Mouse (Mus musculus): Measurements from ENCODE around the gene Armc7. TPM values are rescaled to one million over a fixed set of nuclear protein-coding genes. Genes with fewer than 3 reads are reported as not detected.

The Armc7 gene
- polyA plus RNA-seq, 1 experiment from 2014 or later: 9.0 TPM

DNA sequence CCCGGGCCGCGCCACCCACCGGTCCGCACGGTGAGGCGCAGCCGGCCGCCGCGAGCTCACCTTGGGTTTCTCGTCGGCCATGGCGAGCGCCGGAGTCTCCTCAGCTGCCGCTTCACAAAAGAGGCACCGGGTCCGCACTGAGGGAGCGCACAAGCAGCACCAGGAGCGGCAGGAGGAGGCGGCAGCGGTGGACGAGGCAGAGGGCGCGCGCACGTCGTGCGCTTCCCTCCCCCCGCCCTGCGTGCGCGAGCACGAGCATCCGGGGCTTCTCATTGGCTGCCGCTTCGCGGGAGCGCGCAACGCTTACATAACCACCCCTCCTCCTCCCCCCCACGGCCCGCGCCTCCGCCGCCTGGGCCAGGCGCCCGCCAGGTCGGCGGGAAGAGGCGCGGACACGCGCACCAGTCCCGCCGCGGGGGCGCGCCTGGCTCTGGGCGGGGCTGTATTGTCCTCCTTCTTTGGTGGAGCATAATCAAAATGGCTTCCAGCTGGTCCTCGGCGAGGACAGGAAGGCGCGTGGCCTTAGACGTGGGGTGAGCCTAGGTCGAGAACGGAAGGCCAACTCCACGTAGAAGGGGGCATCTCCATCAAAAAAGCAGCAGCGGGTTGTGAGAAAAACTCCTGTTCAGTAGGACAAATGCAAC lies 60.7 kb downstream of the Armc7 start, which contains the start of gene Sumo2:
Sumo2 (minus strand) TSS at position 239 of the 644 bp plus-strand sequence.
- Histone ChIP-seq H3K27me3 (ENCODE audit: control insufficient read depth, insufficient read depth, low read length) (no peaks in the 10 kb centered on the region), H3K27ac (ENCODE audit: low read depth, low read length) (peak within 1 kb of the TSS; percentile 100), H3K36me3 (ENCODE audit: control insufficient read depth, insufficient read depth, low read length) (peaks cover 10% of the 10 kb centered on the region), H3K4me2 (replicated peaks; ENCODE audit: low read depth, low read length) (peak within 1 kb of the TSS; percentile 70), H3K4me1 (replicated peaks; ENCODE audit: control insufficient read depth, insufficient read depth, low read length) (no peaks in the 10 kb centered on the region), H3K9ac (ENCODE audit: low read depth, low read length) (peak within 1 kb of the TSS; percentile 97), H3K9me3 (ENCODE audit: control insufficient read depth, low read length) (no peaks in the 10 kb centered on the region), H3K4me3 (ENCODE audit: low read depth, low read length) (peak within 1 kb of the TSS; percentile 94)
- WGBS: 2% methylated on average over 44 of the region's 70 CpGs
- DNase-seq (ENCODE audit: low spot score) (peak; percentile 100), ATAC-seq (ENCODE audit: low FRiP score) (peak; percentile 95)

DNA sequence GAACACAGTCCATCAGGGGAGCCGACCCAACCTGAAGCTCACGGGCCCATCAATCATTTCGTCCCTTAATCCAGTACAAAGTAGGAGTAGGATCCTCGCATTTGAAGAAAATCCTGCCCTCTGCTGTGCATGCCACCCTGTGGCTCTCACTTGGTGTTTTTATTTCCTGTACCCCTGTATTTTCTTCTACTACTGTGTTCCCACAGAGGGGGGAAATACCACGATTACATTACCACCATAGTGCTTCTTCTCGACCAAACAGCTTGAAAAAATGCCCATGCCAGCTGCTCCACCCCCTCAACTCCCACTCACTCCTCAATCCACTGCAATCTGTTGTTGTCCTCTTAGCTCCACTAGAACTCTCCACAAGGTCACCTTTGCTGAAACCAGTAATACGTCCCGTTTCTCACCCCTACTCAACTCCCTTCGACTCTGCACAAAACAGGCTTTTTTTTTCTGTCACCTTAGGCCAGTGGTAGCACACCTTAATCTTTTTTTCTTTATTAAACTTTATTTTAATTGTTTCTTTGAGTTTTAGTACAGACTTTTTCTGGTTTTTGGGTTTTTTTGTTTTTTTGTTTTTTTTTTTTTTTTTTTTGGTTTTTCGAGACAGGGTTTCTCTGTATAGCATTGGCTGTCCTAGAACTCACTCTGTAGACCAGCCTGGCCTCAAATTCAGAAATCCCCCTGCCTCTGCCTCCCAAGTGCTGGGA lies 61.5 kb downstream of the Armc7 start:
- Histone ChIP-seq H3K27me3 (ENCODE audit: control insufficient read depth, insufficient read depth, low read length) (no peaks in the 10 kb centered on the region), H3K4me1 (replicated peaks; ENCODE audit: control insufficient read depth, insufficient read depth, low read length) (no peaks in the 10 kb centered on the region), H3K4me2 (replicated peaks; ENCODE audit: low read depth, low read length) (peak overlapping the region; percentile 12; the same call in 1 of the 2 replicates), H3K9me3 (ENCODE audit: control insufficient read depth, low read length) (no peaks in the 10 kb centered on the region), H3K27ac (ENCODE audit: low read depth, low read length) (peak overlapping the region; percentile 100), H3K4me3 (ENCODE audit: low read depth, low read length) (peak overlapping the region; percentile 94), H3K9ac (ENCODE audit: low read depth, low read length) (peak overlapping the region; percentile 97; the same call in 1 of the 2 replicates), H3K36me3 (ENCODE audit: control insufficient read depth, insufficient read depth, low read length) (peaks cover 8% of the 10 kb centered on the region)
- ATAC-seq (ENCODE audit: low FRiP score) (no peak), DNase-seq (ENCODE audit: low spot score) (no peak)
- 84% methylated on average over 10 of the region's 10 CpGs for WGBS

DNA sequence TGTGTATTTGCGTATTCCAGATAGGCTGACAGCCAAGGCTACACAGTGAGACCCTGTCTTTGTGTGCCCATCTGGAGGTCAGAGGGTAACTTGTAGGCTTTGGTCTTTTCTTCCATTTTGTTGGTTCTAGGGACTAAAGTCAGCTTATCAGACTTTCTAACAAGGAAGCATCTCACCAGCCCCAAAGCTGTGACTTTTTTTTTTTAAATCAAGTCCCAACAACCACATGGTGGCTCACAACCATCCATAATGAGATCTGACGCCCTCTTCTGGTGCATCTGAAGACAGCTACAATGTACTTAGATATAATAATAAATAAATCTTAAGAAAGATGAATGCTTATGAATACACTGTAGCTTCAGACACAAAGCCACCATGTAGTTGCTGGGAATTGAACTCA lies 62.6 kb downstream of the Armc7 start:
- DNase-seq (ENCODE audit: low spot score): no peak
- Histone ChIP-seq H3K9me3 (ENCODE audit: control insufficient read depth, low read length) (no peaks in the 10 kb centered on the region), H3K9ac (ENCODE audit: low read depth, low read length) (no peak overlapping the region), H3K27ac (ENCODE audit: low read depth, low read length) (no peak overlapping the region), H3K36me3 (ENCODE audit: control insufficient read depth, insufficient read depth, low read length) (peaks cover 3% of the 10 kb centered on the region), H3K27me3 (ENCODE audit: control insufficient read depth, insufficient read depth, low read length) (no peaks in the 10 kb centered on the region), H3K4me1 (replicated peaks; ENCODE audit: control insufficient read depth, insufficient read depth, low read length) (no peaks in the 10 kb centered on the region), H3K4me3 (ENCODE audit: low read depth, low read length) (no peak overlapping the region), H3K4me2 (replicated peaks; ENCODE audit: low read depth, low read length) (no peak overlapping the region)
- WGBS: 68% methylated on average over 2 of the region's 2 CpGs
- no peak for ATAC-seq (ENCODE audit: low FRiP score)

Other genes starting within 250 kb of the Armc7 start
- gene Grin2c, start 208.4 kb upstream of the Armc7 start, polyA plus RNA-seq (2014; fragmentation: Nextera tagmentation; extraction: Ambion mirVana): 0.25 and 0.43 TPM in 2 replicates
- 11.6 and 14.9 TPM in 2 replicates for gene Fdxr, start 198.6 kb upstream of the Armc7 start, polyA plus RNA-seq (2014; fragmentation: Nextera tagmentation; extraction: Ambion mirVana)
- 0.40 and 0.52 TPM in 2 replicates for gene Fads6, start 178.0 kb upstream of the Armc7 start, polyA plus RNA-seq (2014; fragmentation: Nextera tagmentation; extraction: Ambion mirVana)
- gene Otop2, start 168.5 kb upstream of the Armc7 start, polyA plus RNA-seq (2014; fragmentation: Nextera tagmentation; extraction: Ambion mirVana): not detected in 2 replicates
- 0.05 TPM in 1 of 2 replicates, not detected in the other for gene Ush1g, start 153.6 kb upstream of the Armc7 start, polyA plus RNA-seq (2014; fragmentation: Nextera tagmentation; extraction: Ambion mirVana)
- gene Otop3, start 140.9 kb upstream of the Armc7 start, polyA plus RNA-seq (2014; fragmentation: Nextera tagmentation; extraction: Ambion mirVana): 0.15 and 0.20 TPM in 2 replicates
- 10.9 and 15.3 TPM in 2 replicates for gene Hid1, start 107.9 kb upstream of the Armc7 start, polyA plus RNA-seq (2014; fragmentation: Nextera tagmentation; extraction: Ambion mirVana)
- gene Cdr2l, start 93.8 kb upstream of the Armc7 start, polyA plus RNA-seq (2014; fragmentation: Nextera tagmentation; extraction: Ambion mirVana): 19.0 and 20.0 TPM in 2 replicates
- 226 and 243 TPM in 2 replicates for gene Mrpl58, start 71.9 kb upstream of the Armc7 start, polyA plus RNA-seq (2014; fragmentation: Nextera tagmentation; extraction: Ambion mirVana)
- gene Atp5h, start 55.7 kb upstream of the Armc7 start, polyA plus RNA-seq (2014; fragmentation: Nextera tagmentation; extraction: Ambion mirVana): 899 and 905 TPM in 2 replicates
- 21.0 and 27.5 TPM in 2 replicates for gene Kctd2, start 55.5 kb upstream of the Armc7 start, polyA plus RNA-seq (2014; fragmentation: Nextera tagmentation; extraction: Ambion mirVana)
- gene Trim80, start 35.1 kb upstream of the Armc7 start, polyA plus RNA-seq (2014; fragmentation: Nextera tagmentation; extraction: Ambion mirVana): not detected in 2 replicates
- gene Slc16a5, start 13.2 kb upstream of the Armc7 start, polyA plus RNA-seq (2014; fragmentation: Nextera tagmentation; extraction: Ambion mirVana): 0.11 TPM in 1 of 2 replicates, not detected in the other
- gene Nt5c, start 16.2 kb downstream of the Armc7 start, polyA plus RNA-seq (2014; fragmentation: Nextera tagmentation; extraction: Ambion mirVana): 75.8 and 84.6 TPM in 2 replicates
- gene Jpt1, start 38.7 kb downstream of the Armc7 start, polyA plus RNA-seq (2014; fragmentation: Nextera tagmentation; extraction: Ambion mirVana): 990 and 1,006 TPM in 2 replicates
- gene Sumo2, start 60.6 kb downstream of the Armc7 start, polyA plus RNA-seq (2014; fragmentation: Nextera tagmentation; extraction: Ambion mirVana): 1,523 and 1,527 TPM in 2 replicates
- gene Nup85, start 88.8 kb downstream of the Armc7 start, polyA plus RNA-seq (2014; fragmentation: Nextera tagmentation; extraction: Ambion mirVana): 156 and 175 TPM in 2 replicates
- gene Mrps7, start 128.3 kb downstream of the Armc7 start, polyA plus RNA-seq (2014; fragmentation: Nextera tagmentation; extraction: Ambion mirVana): 93.3 and 105 TPM in 2 replicates
- 24.7 and 25.1 TPM in 2 replicates for gene Gga3, start 128.4 kb downstream of the Armc7 start, polyA plus RNA-seq (2014; fragmentation: Nextera tagmentation; extraction: Ambion mirVana)
- gene Mif4gd, start 137.3 kb downstream of the Armc7 start, polyA plus RNA-seq (2014; fragmentation: Nextera tagmentation; extraction: Ambion mirVana): 14.2 and 17.7 TPM in 2 replicates
- gene Slc25a19, start 152.6 kb downstream of the Armc7 start, polyA plus RNA-seq (2014; fragmentation: Nextera tagmentation; extraction: Ambion mirVana): 24.9 and 27.1 TPM in 2 replicates
- 76.7 and 79.2 TPM in 2 replicates for gene Grb2, start 232.9 kb downstream of the Armc7 start, polyA plus RNA-seq (2014; fragmentation: Nextera tagmentation; extraction: Ambion mirVana)

Measured in hindbrain, embryonic 11.5 days (tissue).